Mouse (Mus musculus) liver, adult 2 months (tissue): ENCODE measurements around the gene 5730522E02Rik.

Source experiments
- CTCF ChIP-seq: fragments of 200-500 bp; IDR thresholded peaks from 2 replicates; pipeline ENCODE4 v1.5.1; 2011; ENCODE audit warnings: low read depth, low read length, control low read depth
- POLR2A ChIP-seq: fragments of 200-500 bp; IDR thresholded peaks from 2 replicates; pipeline ENCODE4 v1.6.1; 2011; ENCODE audit warnings: low read length, control low read depth; ENCODE audit not compliant: insufficient read depth; ENCODE audit errors: extremely low read depth

- TF ChIP-seq CTCF (no peak), POLR2A (no peak)
Observed at GRCm38 (mm10) chr11:25600030-25600429, 610.5 kb downstream of the 5730522E02Rik start.
